15 mouse cellular contexts compared by ENCODE assay signal in genomic region chr11:36168921-36169537, GRCm38 (mm10).
DNase-seq lines count a peak whose midpoint lies in the region; ATAC-seq lines count a peak whose summit lies in the region.
"Had no signal": no experiment of that assay in that cellular context is flagged by ENCODE, and none has a peak within 500 bp of the region (broad histone marks: within the 10 kb centered on the region; RNA-seq: fewer than 3 reads in every experiment).

No protein-coding gene starts in this region.

- H3K27ac ChIP-seq in hindbrain, embryonic 14.5 days, result no peak overlapping the region
- H3K27ac ChIP-seq in hindbrain, embryonic 11.5 days (ENCODE audit: low read depth, low read length), result no peak overlapping the region
- no peak overlapping the region for H3K27ac ChIP-seq in kidney, embryonic 15.5 days
- H3K27ac ChIP-seq: heart, embryonic 13.5 days; liver, embryonic 15.5 days; midbrain, embryonic 12.5 days; neural tube, embryonic 13.5 days; stomach, postnatal 0 days had no signal

- 85% methylated on average over 6 of the region's 6 CpGs for WGBS in hindbrain, embryonic 14.5 days
- 94% methylated on average over 6 of the region's 6 CpGs for WGBS in hindbrain, embryonic 11.5 days
- 81% methylated on average over 6 of the region's 6 CpGs for WGBS in kidney, embryonic 15.5 days

- peak; percentile 27; the same call in 1 of the 2 replicates for ATAC-seq in hindbrain, embryonic 14.5 days (ENCODE audit: low FRiP score)
- ATAC-seq in hindbrain, embryonic 11.5 days (ENCODE audit: low FRiP score), result no peak
- ATAC-seq in kidney, embryonic 15.5 days (replicated peaks; ENCODE audit: low FRiP score), result no peak

- no peak overlapping the region for H3K4me3 ChIP-seq in hindbrain, embryonic 14.5 days (replicated peaks; ENCODE audit: low read length)
- no peak overlapping the region for H3K4me3 ChIP-seq in hindbrain, embryonic 11.5 days (ENCODE audit: low read depth, low read length)
- no peak overlapping the region for H3K4me3 ChIP-seq in kidney, embryonic 15.5 days (replicated peaks)
- H3K4me3 ChIP-seq: heart, embryonic 13.5 days; liver, embryonic 15.5 days; midbrain, embryonic 12.5 days; neural tube, embryonic 13.5 days had no signal

- DNase-seq in hindbrain, embryonic 14.5 days (ENCODE audit: low spot score), result no peak
- DNase-seq in hindbrain, embryonic 11.5 days (ENCODE audit: low spot score), result no peak
- DNase-seq in right cerebral cortex, postnatal 10 days (ENCODE audit: low spot score in 2 of 2), result peak; percentile 39 to 57
- DNase-seq in right cerebral cortex, adult 18-20 months, result no peak
- DNase-seq in layer of hippocampus, adult 11-12 months (ENCODE audit: low spot score), result peak; percentile 65
- DNase-seq in gastrocnemius, postnatal 36 days, result no peak
- DNase-seq: cerebellum, postnatal 36 days; kidney, postnatal 25 days; spleen, adult 18-20 months had no signal

- intact Hi-C loops in gastrocnemius, postnatal 36 days (cut with DNase I), result no loop called here

- no peak overlapping the region for H3K4me2 ChIP-seq in hindbrain, embryonic 14.5 days (replicated peaks)
- H3K4me2 ChIP-seq in hindbrain, embryonic 11.5 days (replicated peaks; ENCODE audit: low read depth, low read length), result no peak overlapping the region
- H3K4me2 ChIP-seq in kidney, embryonic 15.5 days, result no peak overlapping the region
- H3K4me2 ChIP-seq: heart, embryonic 13.5 days; liver, embryonic 15.5 days; midbrain, embryonic 12.5 days; neural tube, embryonic 13.5 days had no signal

- H3K9me3 ChIP-seq in hindbrain, embryonic 14.5 days (ENCODE audit: control insufficient read depth, low read length), result no peaks in the 10 kb centered on the region
- no peaks in the 10 kb centered on the region for H3K9me3 ChIP-seq in hindbrain, embryonic 11.5 days (ENCODE audit: control insufficient read depth, low read length)
- no peaks in the 10 kb centered on the region for H3K9me3 ChIP-seq in kidney, embryonic 15.5 days (replicated peaks)
- H3K9me3 ChIP-seq: heart, embryonic 13.5 days; liver, embryonic 15.5 days; midbrain, embryonic 12.5 days; neural tube, embryonic 13.5 days had no signal

- H3K36me3 ChIP-seq in hindbrain, embryonic 14.5 days (replicated peaks; ENCODE audit: control insufficient read depth, insufficient read depth), result 0 out of 2 replicates have a peak, but pooled peaks cover 5% of the 10 kb centered on the region
- 0 out of 2 replicates have a peak, but pooled peaks cover 2% of the 10 kb centered on the region for H3K36me3 ChIP-seq in hindbrain, embryonic 11.5 days (ENCODE audit: control insufficient read depth, insufficient read depth, low read length)
- no peaks in the 10 kb centered on the region for H3K36me3 ChIP-seq in kidney, embryonic 15.5 days
- H3K36me3 ChIP-seq: heart, embryonic 13.5 days; liver, embryonic 15.5 days had no signal

- H3K9ac ChIP-seq in hindbrain, embryonic 14.5 days, result no peak overlapping the region
- no peak overlapping the region for H3K9ac ChIP-seq in hindbrain, embryonic 11.5 days (ENCODE audit: low read depth, low read length)
- H3K9ac ChIP-seq in kidney, embryonic 15.5 days, result no peak overlapping the region
- H3K9ac ChIP-seq: heart, embryonic 13.5 days; liver, embryonic 15.5 days; midbrain, embryonic 12.5 days; neural tube, embryonic 13.5 days had no signal

- no peaks in the 10 kb centered on the region for H3K4me1 ChIP-seq in hindbrain, embryonic 14.5 days (replicated peaks; ENCODE audit: control insufficient read depth, insufficient read depth, low read length)
- no peaks in the 10 kb centered on the region for H3K4me1 ChIP-seq in hindbrain, embryonic 11.5 days (replicated peaks; ENCODE audit: control insufficient read depth, insufficient read depth, low read length)
- H3K4me1 ChIP-seq in kidney, embryonic 15.5 days, result no peaks in the 10 kb centered on the region
- H3K4me1 ChIP-seq: heart, embryonic 13.5 days; liver, embryonic 15.5 days; midbrain, embryonic 12.5 days had no signal

- no peaks in the 10 kb centered on the region for H3K27me3 ChIP-seq in hindbrain, embryonic 14.5 days (ENCODE audit: control insufficient read depth, insufficient read depth, low read length)
- H3K27me3 ChIP-seq in hindbrain, embryonic 11.5 days (ENCODE audit: control insufficient read depth, insufficient read depth, low read length), result no peaks in the 10 kb centered on the region
- H3K27me3 ChIP-seq in kidney, embryonic 15.5 days, result no peaks in the 10 kb centered on the region
- H3K27me3 ChIP-seq: heart, embryonic 13.5 days; liver, embryonic 15.5 days; midbrain, embryonic 12.5 days; neural tube, embryonic 13.5 days had no signal

Comparison
In these comparisons a context has a peak if more than half of its experiments do, and no peak if none do; other contexts are left out.
1. DNase-seq: peak in right cerebral cortex, postnatal 10 days (2 of 2) and layer of hippocampus, adult 11-12 months (single experiment); none in hindbrain, embryonic 14.5 days (single experiment), hindbrain, embryonic 11.5 days (single experiment), right cerebral cortex, adult 18-20 months (single experiment) and gastrocnemius, postnatal 36 days (0 of 2).